Mouse (Mus musculus): ENCODE results near the gene Cpne5.
"Not testable (repeated sequence)": the region's sequence is repeated elsewhere in the genome, so short reads cannot be mapped to it uniquely, and the experiment has no call there.

Gene Cpne5

DNA sequence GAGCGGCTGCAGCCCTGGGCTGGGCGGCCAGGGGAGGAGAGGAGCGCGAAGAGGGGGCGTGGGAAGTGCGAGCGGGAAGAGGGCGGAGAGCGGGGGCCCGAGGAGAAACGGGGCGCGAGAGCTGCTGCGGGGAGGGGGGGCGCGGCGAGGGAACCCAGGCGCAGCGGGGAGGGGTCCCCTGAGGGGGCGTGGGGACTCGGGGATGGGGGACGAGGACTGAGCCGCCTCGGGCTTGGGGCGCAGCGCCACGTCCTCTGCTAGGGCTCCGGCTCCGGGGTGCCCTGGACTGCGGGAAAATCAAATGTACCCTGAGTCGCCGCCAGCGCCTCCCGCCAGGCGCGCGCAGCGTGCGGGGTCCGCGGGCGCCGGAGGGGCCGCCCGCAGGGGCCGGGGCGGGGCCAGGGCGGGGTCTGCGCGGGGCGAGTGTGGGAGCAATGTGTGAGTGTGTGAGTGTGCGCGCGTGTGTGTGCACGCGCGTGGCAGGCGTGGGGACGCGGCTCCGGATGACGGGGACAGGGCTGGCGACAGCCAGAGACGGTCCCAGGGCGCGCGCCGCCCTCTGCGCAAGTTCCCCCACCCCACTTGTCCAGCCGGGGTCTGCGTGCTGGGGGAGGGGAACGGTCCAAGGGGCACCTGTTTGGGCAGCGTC is at the start of gene Cpne5:
Gene Cpne5 (minus strand): TSS at position 396 of the 649 bp plus-strand sequence.
- peak; percentile 59 for DNase-seq

DNA sequence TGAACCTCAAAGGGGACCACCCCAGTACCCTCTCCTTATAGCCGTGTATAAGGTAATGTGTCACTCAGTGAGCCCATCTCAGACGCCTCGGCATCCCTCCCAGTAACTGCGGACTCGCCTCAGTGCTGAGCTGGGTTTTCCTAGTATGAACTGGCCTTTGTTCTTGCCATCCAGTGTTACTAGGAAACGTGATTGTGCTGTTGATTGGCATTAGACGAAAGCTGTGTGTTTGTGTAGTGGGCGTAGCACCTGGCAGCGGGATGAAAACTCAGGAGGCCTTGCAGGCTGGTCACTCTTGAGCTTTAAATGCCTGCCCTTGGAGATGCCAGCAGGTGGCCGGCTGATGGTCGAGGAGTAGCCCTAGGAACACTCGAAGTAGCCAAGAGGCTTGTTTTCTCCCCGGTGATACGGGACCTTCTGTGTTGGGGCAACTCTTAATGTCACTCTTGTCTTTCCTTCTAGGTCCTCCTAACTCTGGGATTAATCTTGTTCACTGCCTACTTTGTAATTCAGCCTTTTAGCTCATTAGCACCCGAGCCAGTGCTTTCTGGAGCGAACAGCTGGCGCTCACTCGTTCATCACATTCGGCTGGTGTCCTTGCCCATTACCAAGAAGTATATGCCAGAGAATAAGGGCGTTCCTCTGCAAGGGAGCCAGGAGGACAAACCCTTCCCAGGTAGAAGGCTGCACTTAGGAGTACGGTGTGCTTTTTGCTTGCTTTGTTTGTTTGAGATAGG is 44.4 kb upstream of the Cpne5 start:
- DNase-seq, result no peak

DNA sequence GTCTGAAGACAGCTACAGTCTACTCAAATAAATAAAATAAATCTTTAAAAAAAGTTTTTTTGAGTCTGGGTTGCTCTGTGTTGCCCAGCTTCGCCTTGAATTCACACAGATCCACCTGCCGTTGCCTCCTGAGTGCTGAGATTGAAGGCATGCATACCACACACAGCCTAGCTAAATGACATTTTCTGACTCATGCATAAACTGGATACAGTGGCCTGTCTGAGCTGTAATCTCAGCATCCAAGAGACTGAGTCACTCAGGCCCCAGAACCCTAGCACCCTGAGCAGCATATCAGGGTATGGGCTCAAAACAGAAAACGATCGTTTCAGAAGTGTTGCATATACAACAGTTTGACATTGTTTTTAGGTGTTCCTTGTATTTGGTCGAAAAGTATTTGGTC is 43.6 kb upstream of the Cpne5 start:
- DNase-seq, result no peak

GRCm38 (mm10) chr17:29280422-29280821 is 42.5 kb upstream of the Cpne5 start:
- no peak for DNase-seq

DNA sequence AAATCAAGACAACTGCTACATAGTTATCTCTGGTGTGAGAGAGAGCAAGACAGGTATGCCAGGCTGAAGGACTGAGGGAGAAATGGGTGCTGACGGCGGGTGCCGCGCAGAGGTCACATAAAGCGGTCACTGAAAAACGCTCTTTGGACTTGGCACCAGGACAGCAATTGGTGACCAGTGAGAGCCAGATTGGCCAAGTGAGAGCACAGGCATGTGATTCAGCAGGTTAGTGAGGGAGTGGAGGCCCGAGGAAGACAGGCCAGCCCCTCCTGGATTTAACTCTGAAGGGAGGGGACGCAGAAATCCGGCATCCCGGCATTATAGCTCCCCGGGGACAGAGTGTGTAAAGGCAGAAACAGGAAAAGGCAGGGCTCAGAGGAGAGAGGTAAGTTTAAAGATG is 35.9 kb upstream of the Cpne5 start:
- DNase-seq, result no peak

DNA sequence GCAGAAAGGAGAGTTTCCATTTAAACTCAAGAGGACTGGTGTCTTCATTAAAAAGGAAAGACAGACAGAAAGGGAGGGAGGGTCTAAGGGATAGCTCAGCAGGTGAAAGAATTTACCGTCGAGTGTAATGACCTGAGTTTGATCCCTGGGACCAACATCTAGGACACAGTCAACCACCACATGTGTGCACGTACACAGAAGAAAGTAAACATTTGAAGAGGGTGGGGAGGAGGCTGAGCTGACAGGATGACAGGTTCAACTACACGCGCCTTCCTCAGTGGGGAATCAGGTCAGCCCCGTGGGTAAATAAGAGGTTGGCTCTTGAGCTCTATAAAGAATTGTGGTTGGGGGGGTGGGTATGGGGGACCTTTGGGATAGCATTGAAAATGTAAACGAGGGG is 35.2 kb upstream of the Cpne5 start:
- DNase-seq, result no peak

DNA sequence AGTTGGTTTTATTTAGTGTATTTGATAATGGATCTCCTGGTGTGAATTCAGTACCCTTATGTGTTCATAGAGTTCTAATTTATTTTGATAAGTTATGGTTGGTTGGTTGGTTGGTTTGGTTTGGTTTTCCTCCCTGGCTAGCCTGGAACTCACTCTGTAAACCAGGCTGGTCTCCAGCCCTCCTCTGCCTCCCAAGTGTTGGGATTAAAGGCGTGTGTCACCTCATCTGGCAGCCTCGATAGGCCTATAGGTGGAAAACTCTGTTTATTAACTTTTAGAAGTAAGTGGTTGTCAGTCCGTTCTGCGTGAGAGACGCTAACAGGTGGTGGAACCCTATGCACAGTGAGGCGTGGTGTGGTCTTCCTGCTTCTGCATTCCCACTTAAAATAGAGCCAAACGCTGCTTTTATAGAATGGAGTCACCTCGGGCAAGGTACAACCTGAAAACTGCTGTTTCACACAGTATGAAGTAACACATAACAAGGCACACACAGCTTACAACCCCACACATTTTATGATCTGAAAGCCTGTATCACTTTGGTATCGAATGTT is 32.3 kb upstream of the Cpne5 start:
- DNase-seq, result no peak

DNA sequence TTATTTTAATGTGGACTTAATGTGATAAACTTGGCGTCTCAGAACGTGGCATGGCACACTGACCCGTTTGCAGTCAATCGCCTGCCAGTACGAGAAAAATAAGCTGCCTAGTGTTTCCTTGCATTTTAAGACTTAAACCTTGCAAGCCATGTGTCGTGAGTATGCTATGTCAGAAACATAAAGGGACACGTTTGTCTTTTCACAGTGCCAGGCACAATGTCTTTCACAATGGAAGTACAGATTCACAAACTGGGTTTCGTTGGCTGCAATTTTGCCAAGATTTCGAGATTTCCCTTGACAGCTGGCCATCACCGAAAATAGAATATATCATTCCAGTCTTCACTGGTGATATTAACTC is 31.4 kb upstream of the Cpne5 start:
- no peak for DNase-seq

- peak; percentile 97 for DNase-seq
Measured at GRCm38 (mm10) chr17:29268682-29269348, 30.8 kb upstream of the Cpne5 start, which contains the start of gene BC004004. BC004004 (plus strand) TSS chr17:29268788.

- peak; percentile 22 for DNase-seq
Measured at GRCm38 (mm10) chr17:29267931-29268681, 30.1 kb upstream of the Cpne5 start.

DNA sequence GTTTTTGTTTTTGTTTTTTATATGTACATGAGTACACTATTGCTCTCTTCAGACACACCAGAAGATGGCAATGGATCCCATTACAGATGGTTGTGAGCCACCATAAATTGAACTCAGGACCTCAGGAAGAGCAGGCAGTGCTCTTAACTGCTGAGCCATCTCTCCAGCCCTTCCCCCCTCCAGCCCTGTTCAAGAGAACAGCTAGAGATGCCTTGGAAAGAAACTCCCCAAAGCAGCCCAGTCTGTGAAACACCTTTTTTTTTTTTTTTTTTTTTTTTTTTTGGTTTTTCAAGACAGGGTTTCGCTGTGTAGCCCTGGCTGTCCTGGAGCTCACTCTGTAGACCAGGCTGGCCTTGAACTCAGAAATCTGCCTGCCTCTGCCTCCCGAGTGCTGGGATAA is 29.1 kb upstream of the Cpne5 start:
- not testable (repeated sequence) for DNase-seq

- no peak for DNase-seq
Measured at GRCm38 (mm10) chr17:29264760-29265159, 26.8 kb upstream of the Cpne5 start.

DNA sequence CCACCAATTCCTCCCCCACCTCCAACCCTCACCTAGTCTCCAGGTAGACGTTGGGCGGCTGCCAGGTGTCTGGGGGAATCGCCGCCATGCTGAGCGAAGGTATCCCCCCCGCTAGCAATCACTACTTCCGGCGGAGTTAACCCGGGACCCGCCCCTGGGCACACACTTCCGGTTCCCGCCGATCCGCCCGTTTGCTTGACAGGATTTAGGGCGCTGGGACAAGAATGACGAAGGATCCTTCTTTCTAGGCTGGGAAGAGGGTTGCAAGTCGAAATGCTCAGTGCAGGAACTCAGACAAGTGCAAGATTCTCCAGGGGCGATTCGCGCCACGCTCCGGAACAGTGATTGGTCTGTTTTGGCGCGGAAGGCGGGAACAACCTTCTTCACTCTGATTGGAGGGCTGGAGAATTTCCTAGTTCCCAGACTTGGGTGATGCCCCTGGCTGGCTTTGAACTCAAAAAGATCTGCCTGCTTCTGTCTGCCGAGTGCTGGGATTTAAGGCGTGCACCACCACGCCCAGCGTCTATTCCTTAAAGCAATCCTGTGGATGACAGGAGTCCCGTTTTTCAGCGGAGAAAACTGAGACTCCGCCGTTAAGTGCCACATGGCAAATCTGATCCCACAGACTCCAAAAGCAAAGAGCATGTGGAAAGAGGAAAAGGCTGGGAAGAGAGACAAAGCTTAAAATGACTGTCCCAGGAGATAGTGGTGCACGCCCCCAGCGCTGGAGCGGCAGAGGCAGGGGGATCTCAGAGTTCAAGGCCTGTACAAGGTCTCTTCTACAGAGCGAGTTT is 26.1 kb upstream of the Cpne5 start, which contains the start of gene Ppil1:
Gene Ppil1 (minus strand): TSS at position 347 of the 794 bp plus-strand sequence.
- DNase-seq, result peak; percentile 90

DNA sequence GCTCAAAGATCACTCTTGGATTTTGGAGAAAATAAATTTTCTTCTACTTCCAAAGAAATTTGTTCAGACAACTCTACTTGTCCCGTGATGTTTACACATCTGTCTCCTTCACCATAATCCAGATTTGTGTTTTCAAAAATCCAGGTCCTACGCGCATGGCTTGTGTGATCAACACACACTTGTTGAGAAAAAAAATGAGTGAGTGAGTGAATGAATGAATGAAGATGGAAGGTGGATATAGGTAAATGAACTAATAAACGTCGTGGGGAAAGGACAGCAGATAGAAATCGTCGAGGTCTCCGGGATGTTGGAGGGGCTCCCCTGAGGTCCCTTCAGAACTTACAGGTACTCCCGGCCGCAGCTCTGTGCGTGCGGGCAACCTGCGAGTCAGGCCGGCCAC is 25.4 kb upstream of the Cpne5 start:
- DNase-seq, result peak; percentile 25

- DNase-seq, result no peak
Measured at GRCm38 (mm10) chr17:29262259-29262649, 24.3 kb upstream of the Cpne5 start.

DNA sequence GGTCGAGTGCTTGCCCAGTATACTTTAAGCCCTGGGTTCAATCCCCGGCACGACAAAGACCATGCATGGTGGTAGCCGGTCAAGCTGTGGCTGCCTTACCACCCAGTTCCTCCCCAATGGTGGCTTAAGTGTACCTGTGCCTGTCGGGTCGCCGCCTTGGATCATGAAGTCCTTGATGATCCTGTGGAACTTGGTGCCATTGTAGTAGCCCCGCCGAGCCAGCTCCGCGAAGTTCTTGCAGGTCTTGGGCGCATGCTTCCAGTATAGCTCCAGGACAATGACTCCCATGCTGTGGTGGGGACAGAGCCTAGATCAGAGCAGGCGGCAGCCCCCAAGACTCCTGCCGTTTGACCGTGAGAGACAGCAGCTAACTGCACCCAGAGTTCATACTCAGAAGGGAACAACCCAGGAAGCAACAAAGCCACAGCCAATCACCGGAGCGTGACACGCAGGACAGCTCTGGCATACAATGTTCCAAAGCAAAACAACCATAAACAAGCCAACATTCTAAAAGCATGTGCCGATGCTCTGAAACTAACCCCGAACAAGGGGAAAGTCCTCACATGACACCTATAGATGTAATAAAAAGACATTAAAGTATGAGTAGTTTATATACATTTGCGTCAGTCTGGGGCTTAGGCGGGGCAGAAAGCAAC is 23.8 kb upstream of the Cpne5 start:
- no peak for DNase-seq

- no peak for DNase-seq
Measured at GRCm38 (mm10) chr17:29260501-29260900, 22.5 kb upstream of the Cpne5 start.

DNA sequence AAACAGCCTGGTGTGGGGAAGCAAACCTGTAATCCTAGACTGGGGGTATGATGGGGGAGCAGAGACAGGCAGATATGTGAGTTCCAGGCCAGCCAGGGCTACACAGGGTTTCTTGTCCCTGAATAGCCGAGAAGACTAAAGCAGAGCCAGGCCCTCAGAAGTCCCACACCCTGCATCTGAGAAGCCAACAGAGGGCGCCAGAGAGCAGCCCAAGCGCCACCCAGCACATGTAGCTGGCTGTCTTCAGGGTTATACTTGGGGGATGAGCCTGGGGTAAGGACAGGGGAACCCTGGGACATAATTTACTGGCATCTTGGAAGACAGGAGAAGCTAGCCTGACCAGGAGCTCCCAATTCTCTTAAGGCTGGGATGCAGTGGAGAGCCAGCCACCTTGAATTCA is 21.5 kb upstream of the Cpne5 start:
- DNase-seq, result peak; percentile 82

DNA sequence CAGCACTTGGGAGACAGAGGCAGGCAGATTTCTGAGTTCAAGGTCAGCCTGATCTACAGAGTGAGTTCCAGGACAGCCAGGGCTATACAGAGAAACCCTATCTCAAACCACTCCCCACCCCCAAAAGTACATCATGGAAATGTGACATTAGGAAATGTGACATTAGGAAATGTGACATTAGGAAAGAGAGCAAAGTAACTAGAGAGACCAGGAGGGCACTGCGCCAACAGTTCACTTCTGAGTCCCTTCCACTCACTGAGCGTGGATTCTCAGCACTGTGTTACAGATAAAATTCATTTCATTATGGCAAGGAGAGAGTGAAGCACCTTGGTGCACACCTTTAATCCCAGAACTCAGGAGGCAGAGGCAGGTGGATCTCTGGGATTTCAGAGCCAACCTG is 21.0 kb upstream of the Cpne5 start:
- no peak for DNase-seq

- DNase-seq, result peak; percentile 33
Measured at GRCm38 (mm10) chr17:29258025-29258558, 20.1 kb upstream of the Cpne5 start.

- DNase-seq, result no peak
Measured at GRCm38 (mm10) chr17:29257001-29257511, 19.1 kb upstream of the Cpne5 start.
